Mouse (Mus musculus): ENCODE measurements at regions not wholly inside any gene's neighbourhood (a gene's known extent, or its start where the extent isn't known, plus 50 kb on each side); places are given as distances from the start of the nearest gene placed in this dataset.

GRCm38 (mm10) chr15:96773656-96774055 is 74.1 kb upstream of the Slc38a2 start:
- no peak for DNase-seq (ENCODE audit: low read depth, low spot score)

- no peak for DNase-seq (ENCODE audit: low read depth, low spot score)
These were observed 73.2 kb upstream of the Slc38a2 start for GRCm38 (mm10) chr15:96772701-96773100.

DNA sequence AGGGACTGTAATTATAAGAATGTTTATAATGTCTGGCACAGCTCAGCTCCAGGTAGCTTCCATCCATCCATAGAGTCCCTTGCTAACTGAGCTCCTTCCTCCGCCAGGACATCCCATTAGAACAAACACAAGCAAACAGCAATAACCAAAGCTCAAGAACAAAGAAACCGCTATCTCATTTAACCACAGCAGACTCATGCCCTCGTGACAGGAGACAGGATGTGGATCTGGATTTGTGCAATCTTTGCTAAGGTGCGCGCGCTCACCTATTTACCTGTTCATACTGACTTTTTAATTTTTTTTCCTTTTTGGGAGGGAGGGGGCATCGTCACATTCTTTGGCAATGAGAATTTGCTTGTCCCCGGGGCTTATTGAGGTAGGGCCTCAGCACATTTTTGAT is 71.3 kb upstream of the Slc38a2 start:
- no peak for DNase-seq (ENCODE audit: low read depth, low spot score)

GRCm38 (mm10) chr15:96770299-96770698 is 70.8 kb upstream of the Slc38a2 start:
- DNase-seq (ENCODE audit: low read depth, low spot score): no peak

GRCm38 (mm10) chr15:96769751-96770150 is 70.2 kb upstream of the Slc38a2 start:
- no peak for DNase-seq (ENCODE audit: low read depth, low spot score)

DNA sequence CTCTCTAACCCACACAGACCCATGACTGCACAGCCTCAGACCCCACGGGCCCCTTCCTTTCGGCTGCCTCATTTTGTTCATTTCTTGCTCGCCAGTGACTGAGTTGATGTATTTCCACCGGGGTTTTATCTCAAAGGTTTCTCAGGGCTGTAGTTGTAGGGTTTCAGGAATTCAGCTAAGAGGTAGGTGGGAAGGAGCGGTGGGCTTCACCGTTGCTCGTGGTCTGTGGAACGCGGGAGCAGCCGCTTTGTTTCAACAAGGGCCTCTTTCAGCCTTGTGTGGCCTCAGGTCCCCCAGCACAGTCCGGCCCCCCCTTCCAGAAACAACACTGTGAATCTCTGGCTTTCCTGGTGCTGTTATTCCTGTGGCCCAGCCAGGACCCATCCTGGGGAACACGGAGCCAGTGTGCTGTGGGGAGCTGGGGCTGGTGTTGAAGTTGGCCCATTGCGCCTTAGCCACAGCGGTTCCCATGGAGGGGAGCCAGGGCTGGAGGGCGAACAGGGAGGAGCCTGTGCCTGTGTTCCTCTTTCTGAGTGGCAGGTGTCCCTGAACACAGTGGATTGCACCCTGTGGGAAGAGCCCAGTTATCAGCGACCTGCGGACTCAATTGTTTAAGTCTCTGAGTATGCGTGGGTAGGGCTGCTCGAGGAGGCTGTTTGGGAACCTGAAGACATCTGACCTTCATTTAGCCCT is 68.9 kb upstream of the Slc38a2 start:
- peak; percentile 25 for DNase-seq (ENCODE audit: low read depth, low spot score)

- no peak for DNase-seq (ENCODE audit: low read depth, low spot score)
These were observed 67.7 kb upstream of the Slc38a2 start for GRCm38 (mm10) chr15:96767188-96767587.

DNA sequence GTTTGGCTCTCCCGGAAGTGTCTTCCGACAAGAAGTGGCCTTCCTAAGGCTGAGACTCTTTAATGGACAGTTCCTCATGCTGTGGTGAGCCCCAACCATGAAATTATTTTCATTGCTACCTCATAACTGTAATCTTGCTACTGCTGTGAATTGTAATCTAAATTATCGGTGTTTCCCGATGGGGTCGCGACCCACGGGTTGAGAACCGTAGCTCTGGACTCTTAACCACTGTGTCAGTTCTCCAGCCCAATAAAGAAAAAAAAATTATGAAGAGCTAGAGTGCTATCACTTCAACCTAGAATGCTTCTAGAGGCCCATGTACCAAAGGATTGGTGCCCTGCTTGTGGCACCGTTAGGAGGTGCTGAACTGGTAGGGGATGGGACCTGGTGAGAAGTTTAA is 66.7 kb upstream of the Slc38a2 start:
- no peak for DNase-seq (ENCODE audit: low read depth, low spot score)

DNA sequence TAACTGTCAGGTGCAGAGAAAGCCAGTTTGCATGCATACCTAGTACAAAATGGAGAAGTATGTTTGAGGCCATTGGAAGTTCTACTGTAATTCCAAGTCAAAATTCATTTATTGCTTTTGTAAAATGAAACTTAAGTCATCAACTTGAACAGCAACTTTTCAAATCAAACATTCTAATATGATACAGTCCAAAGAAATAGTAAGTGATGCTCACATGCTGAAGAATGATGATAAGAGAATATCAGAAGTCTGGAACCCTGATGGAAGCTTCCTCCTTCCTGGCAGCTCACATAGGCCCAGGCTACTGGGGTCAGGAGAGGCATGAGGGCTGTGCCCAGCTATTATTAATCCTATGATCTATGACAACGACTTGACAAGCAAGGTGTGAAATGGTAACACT is 64.1 kb upstream of the Slc38a2 start:
- DNase-seq (ENCODE audit: low read depth, low spot score): no peak

DNA sequence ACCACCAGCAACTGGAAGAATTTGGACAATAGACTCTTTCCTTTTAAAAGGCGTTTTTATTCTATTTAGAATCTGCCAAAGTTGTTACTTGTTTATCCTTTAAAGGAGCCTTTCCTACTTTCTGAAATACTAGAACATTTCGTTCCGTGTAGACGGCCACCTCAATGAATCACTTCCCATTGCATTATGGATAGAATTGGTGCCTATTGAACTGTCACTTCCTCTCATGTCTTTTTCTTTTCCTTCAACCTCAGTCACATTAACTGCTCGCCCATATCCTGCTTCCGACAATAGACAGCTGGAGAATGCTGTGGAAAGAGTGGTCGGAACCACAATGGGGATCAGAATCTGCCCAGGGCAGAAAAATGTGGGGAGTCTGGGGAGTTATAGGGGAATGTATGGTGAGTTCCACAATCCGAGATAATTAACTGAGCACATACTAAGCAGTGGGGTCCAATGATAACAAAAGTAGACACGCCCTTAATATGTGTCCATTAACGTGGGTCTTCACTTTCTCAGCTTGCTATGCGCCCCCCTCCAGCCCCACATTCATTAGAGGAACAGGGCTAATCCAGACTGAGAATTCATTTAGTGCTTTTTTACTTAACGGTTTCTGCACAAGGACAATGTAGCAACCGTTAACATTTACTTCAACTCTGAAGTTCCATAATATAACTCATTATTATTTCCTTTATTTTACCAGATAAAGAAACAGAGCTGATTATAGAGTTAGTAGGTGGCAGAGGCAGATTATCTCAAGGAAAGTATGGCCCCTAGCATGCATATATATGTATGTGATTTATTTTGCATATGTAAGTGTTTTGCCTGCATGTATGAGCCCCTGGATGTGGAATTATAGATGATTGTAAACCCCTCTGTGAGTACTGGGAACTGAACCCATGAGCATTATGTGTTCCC is 59.8 kb upstream of the Slc38a2 start:
- DNase-seq (ENCODE audit: low read depth, low spot score): no peak

GRCm38 (mm10) chr15:96757446-96758198 is 58.1 kb upstream of the Slc38a2 start:
- DNase-seq (ENCODE audit: low read depth, low spot score): no peak

GRCm38 (mm10) chr15:96756456-96756855 is 56.9 kb upstream of the Slc38a2 start:
- no peak for DNase-seq (ENCODE audit: low read depth, low spot score)

- no peak for DNase-seq (ENCODE audit: low read depth, low spot score)
These were observed 56.4 kb upstream of the Slc38a2 start for GRCm38 (mm10) chr15:96755951-96756350.

- DNase-seq (ENCODE audit: low read depth, low spot score): no peak
These were observed 55.9 kb upstream of the Slc38a2 start for GRCm38 (mm10) chr15:96755322-96755942.

DNA sequence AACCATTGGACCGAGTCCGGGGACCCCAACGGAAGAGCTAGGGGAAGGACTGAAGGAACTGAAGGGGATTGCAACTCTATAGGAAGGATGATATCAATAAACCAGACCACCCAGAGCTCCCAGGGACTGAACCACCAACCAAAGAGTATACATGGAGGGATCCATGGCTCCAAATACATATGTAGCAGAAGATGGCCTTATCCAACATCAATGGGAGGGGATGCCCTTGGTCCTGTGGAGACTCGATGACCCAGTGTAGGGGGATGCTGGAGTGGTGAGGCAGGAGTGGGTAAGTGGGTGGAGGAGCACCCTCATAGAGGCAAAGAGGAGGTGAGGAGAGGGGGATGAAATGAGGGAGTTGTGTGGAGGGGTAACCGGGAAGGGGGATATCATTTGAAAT is 54.5 kb upstream of the Slc38a2 start:
- DNase-seq (ENCODE audit: low read depth, low spot score): no peak

DNA sequence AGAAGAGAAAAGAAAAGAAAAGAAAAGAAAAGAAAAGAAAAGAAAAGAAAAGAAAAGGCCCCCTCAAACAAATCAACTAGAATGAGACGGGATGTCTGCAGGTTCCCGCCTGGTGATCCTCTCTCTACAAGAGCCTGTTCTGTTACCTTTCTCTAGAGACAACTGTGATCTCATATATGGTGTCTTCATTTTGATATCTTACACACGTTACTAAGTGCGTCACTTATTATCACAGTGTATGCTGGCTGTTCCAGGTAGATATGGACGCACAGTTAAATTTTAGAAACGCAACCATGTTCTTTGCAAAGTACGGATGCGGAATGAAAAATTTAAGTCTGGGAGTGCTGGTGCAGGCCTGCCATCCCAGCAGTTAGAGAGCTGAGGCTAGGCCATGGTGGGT is 53.2 kb upstream of the Slc38a2 start:
- no peak for DNase-seq (ENCODE audit: low read depth, low spot score)

- DNase-seq (ENCODE audit: low read depth, low spot score): no peak
These were observed 52.5 kb upstream of the Slc38a2 start for GRCm38 (mm10) chr15:96752062-96752358.

DNA sequence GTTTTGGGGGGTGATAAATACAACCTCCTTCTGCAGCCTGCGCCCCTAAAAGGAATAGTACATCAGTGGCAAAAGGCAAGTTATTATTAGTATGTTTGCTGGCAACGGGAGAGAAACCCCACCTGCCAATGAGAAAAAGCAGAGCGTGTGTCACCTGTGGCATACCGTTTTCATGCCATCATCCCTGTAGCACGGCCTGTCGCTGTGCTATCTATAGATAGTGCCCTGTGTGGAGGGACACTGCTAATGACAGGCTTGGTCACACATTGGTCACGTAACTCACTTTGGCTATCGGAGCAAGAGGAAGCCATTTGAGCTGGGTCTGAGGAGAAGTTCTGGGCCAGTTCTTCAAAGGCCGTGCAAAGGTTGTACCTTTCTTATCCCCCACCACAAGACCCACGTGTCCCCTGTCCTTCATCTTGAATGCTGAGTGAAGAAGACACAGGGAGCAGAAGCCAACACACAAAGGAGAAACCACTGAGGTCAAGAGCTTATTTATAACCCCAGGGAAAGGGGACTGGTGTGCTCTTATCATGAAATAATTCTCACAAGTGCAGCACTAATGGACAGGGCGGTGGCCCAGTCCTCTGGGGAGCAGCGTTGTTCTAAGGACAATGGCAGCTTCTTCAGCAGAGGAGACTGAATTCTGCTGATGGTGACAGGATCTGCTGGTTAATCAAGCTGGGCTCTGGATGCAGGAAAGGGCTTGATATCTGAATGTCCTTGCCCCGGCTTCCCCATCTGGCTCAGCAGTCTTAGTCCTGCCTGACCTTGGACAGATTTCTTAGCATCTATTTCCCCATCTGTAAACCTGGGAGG is 51.9 kb upstream of the Slc38a2 start:
- no peak for DNase-seq (ENCODE audit: low read depth, low spot score)

GRCm38 (mm10) chr15:96749534-96750256 is 50.2 kb upstream of the Slc38a2 start:
- DNase-seq (ENCODE audit: low read depth, low spot score): no peak
